Mouse (Mus musculus) heart, embryonic 13.5 days (tissue): ENCODE measurements at regions not wholly inside any gene's neighbourhood (a gene's known extent, or its start where the extent isn't known, plus 50 kb on each side); places are given as distances from the start of the nearest gene placed in this dataset.

Experiments used
- ATAC-seq: fragments of 200-750 bp; cut with Nextera tagmentation; 2 replicates; pipeline ENCODE4 v1.8.0; 2017; ENCODE audit warnings: moderate TSS enrichment; ENCODE audit not compliant: insufficient number of reproducible peaks, low FRiP score, low TSS enrichment; ENCODE audit errors: extremely low read depth
- H3K27ac ChIP-seq: fragments of 300-500 bp; sonication (generic); replicated peaks from 2 replicates; pipeline ENCODE4 v1.5.1; 2015; ENCODE audit warnings: moderate library complexity, mild to moderate bottlenecking, inconsistent platforms
- H3K27me3 ChIP-seq: fragments of 300-500 bp; sonication (generic); replicated peaks from 2 replicates; pipeline ENCODE4 v1.6.1; 2015; ENCODE audit warnings: mild to moderate bottlenecking, inconsistent platforms
- H3K36me3 ChIP-seq: fragments of 300-500 bp; sonication (generic); 2 replicates; pipeline ENCODE4 v1.6.1; 2015; ENCODE audit warnings: mild to moderate bottlenecking, inconsistent platforms
- H3K4me1 ChIP-seq: fragments of 300-500 bp; sonication (generic); 2 replicates; pipeline ENCODE4 v1.6.1; 2015; ENCODE audit warnings: inconsistent platforms
- H3K4me2 ChIP-seq: fragments of 300-500 bp; sonication (generic); 2 replicates; pipeline ENCODE4 v1.6.1; 2015; ENCODE audit warnings: inconsistent platforms, mild to moderate bottlenecking, moderate library complexity
- H3K4me3 ChIP-seq: fragments of 300-500 bp; sonication (generic); 2 replicates; pipeline ENCODE4 v1.5.1; 2015; ENCODE audit warnings: moderate library complexity, mild to moderate bottlenecking, inconsistent platforms
- H3K9ac ChIP-seq: fragments of 300-500 bp; sonication (generic); 2 replicates; pipeline ENCODE4 v1.6.1; 2015; ENCODE audit warnings: inconsistent platforms, mild to moderate bottlenecking, moderate library complexity
- H3K9me3 ChIP-seq: fragments of 300-500 bp; sonication (generic); 2 replicates; pipeline ENCODE4 v1.6.1; 2016; ENCODE audit warnings: inconsistent platforms
- WGBS: fragments of 180-500 bp; shearing (Covaris S2); methylation state at CpG from one replicate; pipeline ENCODE4 v1.1.7; 2015; ENCODE audit warnings: mixed read lengths; 5-methylcytosine and 5-hydroxymethylcytosine counted together

GRCm38 (mm10) chr13:107456394-107456793, 434.5 kb upstream of the Kif2a start:
- Histone ChIP-seq H3K4me1 (peaks cover 2% of the 10 kb centered on the region), H3K27me3 (no peaks in the 10 kb centered on the region), H3K27ac (no peak overlapping the region), H3K4me2 (no peak overlapping the region), H3K36me3 (no peaks in the 10 kb centered on the region), H3K9ac (no peak overlapping the region), H3K4me3 (no peak overlapping the region), H3K9me3 (peaks cover 8% of the 10 kb centered on the region)
- 68% methylated on average over 2 of the region's 2 CpGs for WGBS
- no peak for ATAC-seq

- Histone ChIP-seq H3K4me2 (no peak overlapping the region), H3K27ac (no peak overlapping the region), H3K4me1 (no peaks in the 10 kb centered on the region), H3K27me3 (no peaks in the 10 kb centered on the region), H3K9ac (no peak overlapping the region), H3K36me3 (no peaks in the 10 kb centered on the region), H3K4me3 (no peak overlapping the region), H3K9me3 (peaks cover 10% of the 10 kb centered on the region)
- 68% methylated on average over 11 of the region's 11 CpGs for WGBS
- ATAC-seq, result no peak
Observed at GRCm38 (mm10) chr13:107449598-107450179, 427.8 kb upstream of the Kif2a start.

DNA sequence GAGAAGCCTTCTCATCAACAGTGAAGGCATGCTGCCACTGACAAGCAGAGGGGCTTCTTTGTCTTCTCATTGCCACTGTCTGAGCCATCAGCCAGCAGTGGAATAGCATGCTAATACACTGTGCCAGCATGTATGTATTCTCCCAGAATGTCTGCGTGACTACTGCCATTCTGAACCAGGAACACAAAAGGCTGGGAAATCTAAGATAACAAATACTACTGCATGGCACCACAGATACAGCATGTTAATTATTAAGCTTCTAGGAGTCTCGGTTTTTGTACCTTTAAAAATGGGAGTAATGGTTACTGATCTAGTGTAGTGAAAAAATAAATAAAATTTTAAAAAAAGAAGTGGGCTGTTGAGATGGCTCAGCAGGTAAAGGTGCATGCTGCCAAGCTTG, 425.9 kb upstream of the Kif2a start:
- Histone ChIP-seq H3K4me1 (no peaks in the 10 kb centered on the region), H3K9ac (no peak overlapping the region), H3K4me3 (no peak overlapping the region), H3K36me3 (no peaks in the 10 kb centered on the region), H3K27ac (no peak overlapping the region), H3K9me3 (peaks cover 10% of the 10 kb centered on the region), H3K4me2 (no peak overlapping the region), H3K27me3 (no peaks in the 10 kb centered on the region)
- WGBS, result 69% methylated on average over 2 of the region's 2 CpGs
- no peak for ATAC-seq

- no peak for ATAC-seq
- WGBS, result 68% methylated on average over 3 of the region's 3 CpGs
- H3K27ac ChIP-seq, result no peak overlapping the region
- H3K9me3 ChIP-seq, result no peaks in the 10 kb centered on the region
- no peak overlapping the region for H3K4me3 ChIP-seq
- no peak overlapping the region for H3K9ac ChIP-seq
- H3K4me1 ChIP-seq, result no peaks in the 10 kb centered on the region
- H3K27me3 ChIP-seq, result no peaks in the 10 kb centered on the region
- H3K4me2 ChIP-seq, result no peak overlapping the region
- H3K36me3 ChIP-seq, result no peaks in the 10 kb centered on the region
Observed at GRCm38 (mm10) chr13:107419363-107420155, 397.6 kb upstream of the Kif2a start.

- Histone ChIP-seq H3K27ac (no peak overlapping the region), H3K9ac (no peak overlapping the region), H3K4me3 (no peak overlapping the region), H3K4me1 (peaks cover 6% of the 10 kb centered on the region; the same call in 1 of the 2 replicates), H3K36me3 (no peaks in the 10 kb centered on the region), H3K9me3 (no peaks in the 10 kb centered on the region), H3K27me3 (no peaks in the 10 kb centered on the region), H3K4me2 (no peak overlapping the region)
- no peak for ATAC-seq
Observed at GRCm38 (mm10) chr13:107410267-107410666, 388.3 kb upstream of the Kif2a start.

GRCm38 (mm10) chr13:107407674-107408026, 385.7 kb upstream of the Kif2a start:
- no peaks in the 10 kb centered on the region for H3K9me3 ChIP-seq
- peaks cover 6% of the 10 kb centered on the region; the same call in 1 of the 2 replicates for H3K4me1 ChIP-seq
- no peak overlapping the region for H3K9ac ChIP-seq
- no peak overlapping the region for H3K27ac ChIP-seq
- no peak for ATAC-seq
- H3K27me3 ChIP-seq, result no peaks in the 10 kb centered on the region
- 63% methylated on average over 5 of the region's 5 CpGs for WGBS
- no peaks in the 10 kb centered on the region for H3K36me3 ChIP-seq
- H3K4me2 ChIP-seq, result no peak overlapping the region
- no peak overlapping the region for H3K4me3 ChIP-seq

GRCm38 (mm10) chr13:107406977-107407673, 385.2 kb upstream of the Kif2a start:
- no peak overlapping the region for H3K9ac ChIP-seq
- no peak overlapping the region for H3K27ac ChIP-seq
- H3K4me1 ChIP-seq, result peaks cover 6% of the 10 kb centered on the region; the same call in 1 of the 2 replicates
- H3K9me3 ChIP-seq, result no peaks in the 10 kb centered on the region
- no peaks in the 10 kb centered on the region for H3K27me3 ChIP-seq
- no peak overlapping the region for H3K4me3 ChIP-seq
- H3K36me3 ChIP-seq, result no peaks in the 10 kb centered on the region
- ATAC-seq, result no peak
- WGBS, result 58% methylated on average over 5 of the region's 5 CpGs
- no peak overlapping the region for H3K4me2 ChIP-seq

GRCm38 (mm10) chr13:107398621-107399363, 376.9 kb upstream of the Kif2a start:
- Histone ChIP-seq H3K4me2 (no peak overlapping the region), H3K27me3 (no peaks in the 10 kb centered on the region), H3K4me1 (no peaks in the 10 kb centered on the region), H3K27ac (no peak overlapping the region), H3K9me3 (no peaks in the 10 kb centered on the region), H3K9ac (no peak overlapping the region), H3K4me3 (no peak overlapping the region), H3K36me3 (no peaks in the 10 kb centered on the region)
- no peak for ATAC-seq
- 74% methylated on average over 8 of the region's 8 CpGs for WGBS

GRCm38 (mm10) chr13:107396036-107396435, 374.1 kb upstream of the Kif2a start:
- Histone ChIP-seq H3K27ac (no peak overlapping the region), H3K4me3 (no peak overlapping the region), H3K4me2 (no peak overlapping the region), H3K9me3 (no peaks in the 10 kb centered on the region), H3K4me1 (no peaks in the 10 kb centered on the region), H3K9ac (no peak overlapping the region), H3K27me3 (no peaks in the 10 kb centered on the region), H3K36me3 (no peaks in the 10 kb centered on the region)
- ATAC-seq, result no peak
- 73% methylated on average over 2 of the region's 2 CpGs for WGBS

DNA sequence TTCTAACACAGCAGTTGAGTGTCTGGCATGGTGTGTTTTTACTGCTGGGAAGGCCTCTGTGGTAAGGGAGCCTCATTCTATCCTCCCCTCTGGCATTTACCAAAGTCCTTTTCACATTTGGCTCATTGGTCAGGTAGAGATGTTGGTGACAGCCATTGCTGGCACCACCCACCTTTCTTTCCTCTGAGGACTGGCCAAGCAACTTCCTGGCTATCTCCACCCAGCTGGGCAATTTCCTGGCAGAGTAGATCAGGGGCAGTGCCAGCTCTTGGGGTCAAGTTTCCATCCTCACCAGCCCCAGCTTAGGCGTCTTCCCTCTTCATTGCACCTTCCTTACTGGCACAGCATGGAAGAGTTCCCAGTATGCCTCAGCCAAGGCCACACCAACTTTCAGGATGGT, 372.5 kb upstream of the Kif2a start:
- Histone ChIP-seq H3K4me3 (no peak overlapping the region), H3K36me3 (no peaks in the 10 kb centered on the region), H3K9ac (no peak overlapping the region), H3K27ac (no peak overlapping the region), H3K27me3 (no peaks in the 10 kb centered on the region), H3K4me1 (no peaks in the 10 kb centered on the region), H3K9me3 (no peaks in the 10 kb centered on the region), H3K4me2 (no peak overlapping the region)
- no peak for ATAC-seq
- WGBS, result 52% methylated on average over 1 of the region's 1 CpGs

DNA sequence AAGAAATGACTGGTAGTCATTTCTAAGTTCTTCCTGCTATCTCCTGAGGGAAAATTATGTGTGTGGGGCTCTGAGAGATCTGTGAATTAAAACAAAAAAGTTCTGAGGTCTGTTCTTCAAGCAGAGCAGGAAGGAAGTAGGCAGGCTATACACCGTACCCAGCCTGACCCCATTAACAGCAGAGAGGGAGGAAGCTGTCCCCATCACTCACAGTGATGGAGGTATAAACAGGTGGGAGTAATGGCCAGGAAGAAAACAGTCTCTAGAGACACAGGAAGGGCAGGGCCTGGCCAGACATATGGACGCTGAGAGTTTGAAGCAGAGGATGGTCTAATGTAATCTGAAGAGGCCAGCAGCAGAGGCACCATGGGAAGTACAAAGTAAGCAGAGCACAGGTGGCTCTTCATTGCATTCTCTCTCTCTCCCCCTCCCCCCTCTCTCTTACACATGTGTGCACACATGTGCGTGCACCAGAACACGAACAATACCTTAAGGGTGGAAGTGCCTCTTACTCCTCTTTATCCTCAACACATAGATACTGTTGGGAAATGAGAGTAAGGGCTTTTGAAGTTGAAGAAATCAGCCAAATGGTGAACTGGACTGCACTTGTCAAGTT, 367.7 kb upstream of the Kif2a start:
- no peaks in the 10 kb centered on the region for H3K27me3 ChIP-seq
- no peak overlapping the region for H3K27ac ChIP-seq
- ATAC-seq, result no peak
- no peaks in the 10 kb centered on the region for H3K4me1 ChIP-seq
- no peaks in the 10 kb centered on the region for H3K9me3 ChIP-seq
- no peaks in the 10 kb centered on the region for H3K36me3 ChIP-seq
- 65% methylated on average over 4 of the region's 4 CpGs for WGBS
- no peak overlapping the region for H3K9ac ChIP-seq
- H3K4me2 ChIP-seq, result no peak overlapping the region
- H3K4me3 ChIP-seq, result no peak overlapping the region
